Mouse (Mus musculus) heart, embryonic 15.5 days (tissue): ENCODE results near the gene Vipr1. TPM values are rescaled to one million over a fixed set of nuclear protein-coding genes. Genes with fewer than 3 reads are reported as not detected.

Experiments
- ATAC-seq: fragments of 200-750 bp; cut with Nextera tagmentation; replicated peaks from 2 replicates; pipeline ENCODE4 v1.8.0; 2017; ENCODE audit warnings: low read depth, moderate TSS enrichment; ENCODE audit not compliant: insufficient number of reproducible peaks, insufficient read depth, low FRiP score
- H3K27ac ChIP-seq: fragments of 300-500 bp; sonication (generic); 2 replicates; pipeline ENCODE4 v1.5.1; 2015; ENCODE audit warnings: mild to moderate bottlenecking, inconsistent platforms
- H3K27me3 ChIP-seq: fragments of 300-500 bp; sonication (generic); 2 replicates; pipeline ENCODE4 v1.6.1; 2015; ENCODE audit warnings: inconsistent platforms
- H3K36me3 ChIP-seq: fragments of 300-500 bp; sonication (generic); 2 replicates; pipeline ENCODE4 v1.6.1; 2015; ENCODE audit warnings: mild to moderate bottlenecking, inconsistent platforms
- H3K4me1 ChIP-seq: fragments of 300-500 bp; sonication (generic); replicated peaks from 2 replicates; pipeline ENCODE4 v1.6.1; 2015; ENCODE audit warnings: inconsistent platforms
- H3K4me2 ChIP-seq: fragments of 300-500 bp; sonication (generic); 2 replicates; pipeline ENCODE4 v1.6.1; 2015; ENCODE audit warnings: inconsistent platforms, mild to moderate bottlenecking, moderate library complexity
- H3K4me3 ChIP-seq: fragments of 300-500 bp; sonication (generic); 2 replicates; pipeline ENCODE4 v1.5.1; 2015; ENCODE audit warnings: mild to moderate bottlenecking, inconsistent platforms
- H3K9ac ChIP-seq: fragments of 300-500 bp; sonication (generic); 2 replicates; pipeline ENCODE4 v1.6.1; 2015; ENCODE audit warnings: mild to moderate bottlenecking, inconsistent platforms
- H3K9me3 ChIP-seq: fragments of 300-500 bp; sonication (generic); replicated peaks from 2 replicates; pipeline ENCODE4 v1.6.1; 2016; ENCODE audit warnings: inconsistent platforms
- WGBS: fragments of 180-500 bp; shearing (Covaris S2); methylation state at CpG from one replicate; pipeline ENCODE4 v1.1.7; 2015; ENCODE audit warnings: mixed read lengths; 5-methylcytosine and 5-hydroxymethylcytosine counted together
- polyA plus RNA-seq: library from polyadenylated mRNA; unstranded; fragments of >200 nt; fragmentation: Nextera tagmentation; extraction: Ambion mirVana; gene quantifications from 2 replicates; pipeline ENCODE4 v1.2.1, GENCODE M21; 2015

Vipr1 gene
- polyA plus RNA-seq, 1 experiment from 2014 or later = 0.33 TPM

- H3K27me3 ChIP-seq = no peaks in the 10 kb centered on the region; the same call in 1 of the 2 replicates
- H3K4me2 ChIP-seq = no peak overlapping the region
- H3K36me3 ChIP-seq = peaks cover 4% of the 10 kb centered on the region; the same call in 1 of the 2 replicates
- no peak overlapping the region for H3K4me3 ChIP-seq
- H3K9me3 ChIP-seq = no peaks in the 10 kb centered on the region
- no peak overlapping the region for H3K27ac ChIP-seq
- H3K9ac ChIP-seq = no peak overlapping the region
- no peaks in the 10 kb centered on the region for H3K4me1 ChIP-seq
- 21% methylated on average over 6 of the region's 6 CpGs for WGBS
- peak; percentile 56; the same call in 1 of the 2 replicates for ATAC-seq
Measured at GRCm38 (mm10) chr9:121679549-121679948, 37.0 kb downstream of the Vipr1 start.

GRCm38 (mm10) chr9:121681191-121681590 lies 38.7 kb downstream of the Vipr1 start:
- Histone ChIP-seq H3K4me1 (no peaks in the 10 kb centered on the region), H3K9me3 (no peaks in the 10 kb centered on the region), H3K36me3 (peaks cover 12% of the 10 kb centered on the region; the same call in 1 of the 2 replicates), H3K4me2 (no peak overlapping the region), H3K4me3 (no peak overlapping the region), H3K9ac (no peak overlapping the region), H3K27ac (no peak overlapping the region), H3K27me3 (no peaks in the 10 kb centered on the region; the same call in 1 of the 2 replicates)
- 66% methylated on average over 8 of the region's 8 CpGs for WGBS
- no peak for ATAC-seq

- Histone ChIP-seq H3K9ac (no peak overlapping the region), H3K36me3 (peaks cover 12% of the 10 kb centered on the region; the same call in 1 of the 2 replicates), H3K9me3 (no peaks in the 10 kb centered on the region), H3K4me3 (no peak overlapping the region), H3K4me1 (no peaks in the 10 kb centered on the region), H3K27me3 (no peaks in the 10 kb centered on the region; the same call in 1 of the 2 replicates), H3K27ac (no peak overlapping the region), H3K4me2 (no peak overlapping the region)
- no peak for ATAC-seq
- WGBS = 73% methylated on average over 18 of the region's 18 CpGs
Measured at GRCm38 (mm10) chr9:121682037-121682680, 39.6 kb downstream of the Vipr1 start.

GRCm38 (mm10) chr9:121684702-121685101 lies 42.2 kb downstream of the Vipr1 start:
- WGBS = 75% methylated on average over 7 of the region's 7 CpGs
- Histone ChIP-seq H3K36me3 (peaks cover 19% of the 10 kb centered on the region; the same call in 1 of the 2 replicates), H3K4me3 (no peak overlapping the region), H3K4me1 (no peaks in the 10 kb centered on the region), H3K9ac (no peak overlapping the region), H3K9me3 (no peaks in the 10 kb centered on the region), H3K27me3 (no peaks in the 10 kb centered on the region), H3K27ac (no peak overlapping the region), H3K4me2 (no peak overlapping the region)
- ATAC-seq = no peak

- no peak for ATAC-seq
- 77% methylated on average over 15 of the region's 15 CpGs for WGBS
- no peak overlapping the region for H3K27ac ChIP-seq
- no peak overlapping the region for H3K4me2 ChIP-seq
- peaks cover 12% of the 10 kb centered on the region; the same call in 1 of the 2 replicates for H3K36me3 ChIP-seq
- H3K4me3 ChIP-seq = no peak overlapping the region
- no peaks in the 10 kb centered on the region for H3K9me3 ChIP-seq
- H3K27me3 ChIP-seq = no peaks in the 10 kb centered on the region
- H3K9ac ChIP-seq = no peak overlapping the region
- no peaks in the 10 kb centered on the region for H3K4me1 ChIP-seq
Measured at GRCm38 (mm10) chr9:121690200-121690651, 47.7 kb downstream of the Vipr1 start.

GRCm38 (mm10) chr9:121690734-121691133 lies 48.2 kb downstream of the Vipr1 start:
- Histone ChIP-seq H3K9me3 (no peaks in the 10 kb centered on the region), H3K27me3 (no peaks in the 10 kb centered on the region), H3K4me2 (no peak overlapping the region), H3K36me3 (peaks cover 11% of the 10 kb centered on the region; the same call in 1 of the 2 replicates), H3K27ac (no peak overlapping the region), H3K4me1 (no peaks in the 10 kb centered on the region), H3K4me3 (no peak overlapping the region), H3K9ac (no peak overlapping the region)
- ATAC-seq = no peak
- WGBS = 86% methylated on average over 7 of the region's 7 CpGs

GRCm38 (mm10) chr9:121694736-121695135 lies 52.2 kb downstream of the Vipr1 start:
- Histone ChIP-seq H3K4me2 (no peak overlapping the region), H3K4me1 (no peaks in the 10 kb centered on the region), H3K27me3 (no peaks in the 10 kb centered on the region), H3K9me3 (no peaks in the 10 kb centered on the region), H3K36me3 (peaks cover 4% of the 10 kb centered on the region; the same call in 1 of the 2 replicates), H3K27ac (no peak overlapping the region), H3K4me3 (no peak overlapping the region), H3K9ac (no peak overlapping the region)
- WGBS = 73% methylated on average over 12 of the region's 12 CpGs
- ATAC-seq = no peak

- 90% methylated on average over 9 of the region's 9 CpGs for WGBS
- no peaks in the 10 kb centered on the region for H3K4me1 ChIP-seq
- H3K9ac ChIP-seq = no peak overlapping the region
- no peaks in the 10 kb centered on the region for H3K9me3 ChIP-seq
- no peaks in the 10 kb centered on the region for H3K36me3 ChIP-seq
- no peak overlapping the region for H3K27ac ChIP-seq
- ATAC-seq = no peak
- H3K27me3 ChIP-seq = no peaks in the 10 kb centered on the region
- no peak overlapping the region for H3K4me3 ChIP-seq
- H3K4me2 ChIP-seq = no peak overlapping the region
Measured at GRCm38 (mm10) chr9:121696626-121697025, 54.1 kb downstream of the Vipr1 start.

GRCm38 (mm10) chr9:121697150-121698049 lies 54.9 kb downstream of the Vipr1 start:
- Histone ChIP-seq H3K4me3 (no peak overlapping the region), H3K27me3 (no peaks in the 10 kb centered on the region), H3K9me3 (no peaks in the 10 kb centered on the region), H3K4me2 (no peak overlapping the region), H3K4me1 (no peaks in the 10 kb centered on the region), H3K27ac (no peak overlapping the region), H3K9ac (no peak overlapping the region), H3K36me3 (no peaks in the 10 kb centered on the region)
- ATAC-seq = no peak; the same call in 1 of the 2 replicates
- 96% methylated on average over 1 of the region's 1 CpGs for WGBS

GRCm38 (mm10) chr9:121704261-121704645 lies 61.7 kb downstream of the Vipr1 start:
- no peak for ATAC-seq
- 35% methylated on average over 11 of the region's 11 CpGs for WGBS
- Histone ChIP-seq H3K27ac (no peak overlapping the region), H3K4me1 (peaks cover 17% of the 10 kb centered on the region), H3K9me3 (no peaks in the 10 kb centered on the region), H3K36me3 (no peaks in the 10 kb centered on the region), H3K4me3 (peak overlapping the region; percentile 70), H3K4me2 (peak overlapping the region; percentile 90), H3K9ac (peak overlapping the region; percentile 70), H3K27me3 (no peaks in the 10 kb centered on the region)
